Mouse (Mus musculus): ENCODE results near the gene Pycr1. TPM values are rescaled to one million over a fixed set of nuclear protein-coding genes. Genes with fewer than 3 reads are reported as not detected.
A peak's percentile ranks its signal among the peaks of the same experiment; 100 is the strongest.
"Not testable (repeated sequence)": the region's sequence is repeated elsewhere in the genome, so short reads cannot be mapped to it uniquely, and the experiment has no call there.

Pycr1 gene
- polyA plus RNA-seq (2016; fragmentation: Nextera tagmentation; extraction: Ambion mirVana) = 31.6 and 34.1 TPM in 2 replicates

- H3K9me3 ChIP-seq = no peaks in the 10 kb centered on the region
- H3K4me1 ChIP-seq = peaks cover 22% of the 10 kb centered on the region
- H3K4me3 ChIP-seq = peak within 1 kb of the TSS; percentile 48
- peaks cover 42% of the 10 kb centered on the region for H3K27me3 ChIP-seq
- H3K4me2 ChIP-seq (replicated peaks) = peak within 1 kb of the TSS; percentile 86
- peak; percentile 100 for ATAC-seq (ENCODE audit: low FRiP score, low read depth)
- H3K36me3 ChIP-seq = no peaks in the 10 kb centered on the region
- WGBS = under 1% methylated on average over 15 of the region's 15 CpGs
- peak within 1 kb of the TSS; percentile 68 for H3K9ac ChIP-seq (replicated peaks)
- H3K27ac ChIP-seq (replicated peaks) = 0 out of 2 replicates have a peak within 1 kb of the TSS, but pooled peaks have one; percentile 47
Measured at GRCm38 (mm10) chr11:120643601-120643987, at the start of gene Pycr1. TSS of gene Pycr1 (minus strand) at chr11:120643769.

DNA sequence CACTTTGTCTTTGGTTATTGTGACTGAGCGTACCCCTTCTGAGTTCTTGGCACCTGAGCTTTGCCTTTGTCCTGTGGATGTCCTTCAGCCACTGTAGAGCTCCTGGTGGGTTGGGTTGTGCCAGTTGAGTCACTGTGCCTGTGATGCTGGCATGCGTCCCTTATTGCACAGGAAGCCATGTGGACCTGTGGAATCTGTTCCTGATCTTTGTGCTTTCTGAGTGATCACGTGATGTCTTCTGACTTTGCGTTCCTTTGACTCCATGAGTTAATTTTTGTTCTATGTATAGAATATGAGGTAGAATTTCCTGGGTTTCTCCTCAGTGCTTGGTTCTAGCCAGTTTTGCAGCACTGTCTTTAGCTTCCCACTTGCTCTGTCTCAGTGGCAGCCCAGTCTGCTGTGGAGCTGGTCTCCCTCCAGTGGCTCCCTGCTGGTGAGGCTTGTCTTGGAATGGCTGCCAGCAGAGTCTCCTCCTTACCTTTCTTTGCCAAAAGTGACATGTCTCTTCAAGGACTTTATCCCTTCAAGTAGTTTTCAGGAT is 49.0 kb upstream of the Pycr1 start:
- 88% methylated on average over 4 of the region's 4 CpGs for WGBS
- Histone ChIP-seq H3K4me2 (replicated peaks) (no peak overlapping the region), H3K4me3 (no peak overlapping the region), H3K9me3 (no peaks in the 10 kb centered on the region), H3K4me1 (peaks cover 15% of the 10 kb centered on the region), H3K27ac (replicated peaks) (no peak overlapping the region), H3K27me3 (no peaks in the 10 kb centered on the region), H3K9ac (replicated peaks) (no peak overlapping the region), H3K36me3 (peaks cover 68% of the 10 kb centered on the region)
- no peak for ATAC-seq (ENCODE audit: low FRiP score, low read depth)

GRCm38 (mm10) chr11:120689365-120689764 is 45.8 kb upstream of the Pycr1 start:
- no peak overlapping the region for H3K9ac ChIP-seq (replicated peaks)
- no peak for ATAC-seq (ENCODE audit: low FRiP score, low read depth)
- H3K9me3 ChIP-seq = no peaks in the 10 kb centered on the region
- H3K4me1 ChIP-seq = no peaks in the 10 kb centered on the region
- H3K27me3 ChIP-seq = no peaks in the 10 kb centered on the region
- H3K36me3 ChIP-seq = peaks cover 76% of the 10 kb centered on the region
- no peak overlapping the region for H3K27ac ChIP-seq (replicated peaks)
- 88% methylated on average over 3 of the region's 3 CpGs for WGBS
- H3K4me2 ChIP-seq (replicated peaks) = no peak overlapping the region
- H3K4me3 ChIP-seq = no peak overlapping the region

- 81% methylated on average over 20 of the region's 20 CpGs for WGBS
- no peak for ATAC-seq (ENCODE audit: low FRiP score, low read depth)
- no peaks in the 10 kb centered on the region for H3K9me3 ChIP-seq
- H3K4me3 ChIP-seq = no peak overlapping the region
- peaks cover 69% of the 10 kb centered on the region for H3K36me3 ChIP-seq
- no peak overlapping the region for H3K9ac ChIP-seq (replicated peaks)
- H3K4me1 ChIP-seq = no peaks in the 10 kb centered on the region
- no peak overlapping the region for H3K27ac ChIP-seq (replicated peaks)
- no peaks in the 10 kb centered on the region for H3K27me3 ChIP-seq
- no peak overlapping the region for H3K4me2 ChIP-seq (replicated peaks)
Measured at GRCm38 (mm10) chr11:120686650-120687272, 43.2 kb upstream of the Pycr1 start.

DNA sequence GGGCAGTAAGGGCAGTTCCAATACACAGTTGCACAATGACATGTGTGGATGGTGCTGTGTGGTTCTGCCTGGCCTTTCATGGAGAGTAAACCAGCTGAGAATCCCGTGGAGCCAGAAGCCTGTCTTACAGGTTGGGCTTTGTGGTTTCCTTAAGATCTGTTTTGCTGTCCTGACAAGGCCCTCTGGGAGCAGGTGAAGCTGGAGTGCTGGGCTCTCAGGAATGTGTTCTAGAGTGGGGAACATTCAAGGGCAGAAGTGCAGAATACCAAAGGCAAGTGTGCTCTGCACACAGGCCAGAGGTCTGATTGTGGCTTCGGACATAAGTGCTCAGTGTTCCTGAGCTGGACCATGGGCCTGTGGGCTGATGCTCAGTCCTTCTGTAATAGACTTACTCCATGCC is 41.1 kb upstream of the Pycr1 start:
- no peaks in the 10 kb centered on the region for H3K27me3 ChIP-seq
- H3K4me1 ChIP-seq = no peaks in the 10 kb centered on the region
- H3K4me3 ChIP-seq = no peak overlapping the region
- H3K36me3 ChIP-seq = peaks cover 69% of the 10 kb centered on the region
- no peaks in the 10 kb centered on the region for H3K9me3 ChIP-seq
- no peak overlapping the region for H3K9ac ChIP-seq (replicated peaks)
- ATAC-seq (ENCODE audit: low FRiP score, low read depth) = no peak
- H3K27ac ChIP-seq (replicated peaks) = no peak overlapping the region
- 89% methylated on average over 2 of the region's 2 CpGs for WGBS
- no peak overlapping the region for H3K4me2 ChIP-seq (replicated peaks)

- no peak overlapping the region for H3K4me3 ChIP-seq
- H3K27me3 ChIP-seq = no peaks in the 10 kb centered on the region
- no peaks in the 10 kb centered on the region for H3K4me1 ChIP-seq
- no peak overlapping the region for H3K9ac ChIP-seq (replicated peaks)
- H3K27ac ChIP-seq (replicated peaks) = no peak overlapping the region
- peaks cover 69% of the 10 kb centered on the region for H3K36me3 ChIP-seq
- no peak overlapping the region for H3K4me2 ChIP-seq (replicated peaks)
- H3K9me3 ChIP-seq = no peaks in the 10 kb centered on the region
- 73% methylated on average over 2 of the region's 2 CpGs for WGBS
- ATAC-seq (ENCODE audit: low FRiP score, low read depth) = no peak
Measured at GRCm38 (mm10) chr11:120684086-120684485, 40.5 kb upstream of the Pycr1 start.

GRCm38 (mm10) chr11:120683536-120683935 is 40.0 kb upstream of the Pycr1 start:
- Histone ChIP-seq H3K4me3 (no peak overlapping the region), H3K36me3 (peaks cover 69% of the 10 kb centered on the region), H3K9me3 (no peaks in the 10 kb centered on the region), H3K27me3 (no peaks in the 10 kb centered on the region), H3K4me2 (replicated peaks) (no peak overlapping the region), H3K4me1 (no peaks in the 10 kb centered on the region), H3K9ac (replicated peaks) (no peak overlapping the region), H3K27ac (replicated peaks) (no peak overlapping the region)
- 94% methylated on average over 3 of the region's 3 CpGs for WGBS
- ATAC-seq (ENCODE audit: low FRiP score, low read depth) = no peak

DNA sequence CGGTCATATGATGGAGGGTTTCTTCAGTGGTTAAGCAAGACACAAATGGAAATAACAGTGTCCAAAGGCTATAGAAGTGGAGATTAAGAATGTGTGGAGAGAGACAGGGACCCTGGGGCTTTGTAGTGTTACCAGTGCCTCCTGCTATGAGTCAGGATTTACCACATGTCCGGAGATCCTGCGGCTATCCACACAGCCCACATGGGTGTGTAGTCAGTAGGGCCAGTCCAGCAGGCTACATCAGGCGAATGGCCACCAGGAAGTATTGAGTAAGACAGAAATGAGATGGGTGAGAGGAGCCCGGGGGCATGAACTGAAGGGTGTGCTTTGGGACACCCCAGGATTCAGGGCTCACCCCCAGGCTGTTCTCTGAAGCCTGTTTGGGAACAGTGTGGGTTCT is 39.1 kb upstream of the Pycr1 start:
- no peak for ATAC-seq (ENCODE audit: low FRiP score, low read depth)
- no peaks in the 10 kb centered on the region for H3K9me3 ChIP-seq
- peaks cover 68% of the 10 kb centered on the region for H3K36me3 ChIP-seq
- no peak overlapping the region for H3K4me2 ChIP-seq (replicated peaks)
- no peak overlapping the region for H3K4me3 ChIP-seq
- H3K27ac ChIP-seq (replicated peaks) = no peak overlapping the region
- no peaks in the 10 kb centered on the region for H3K27me3 ChIP-seq
- 93% methylated on average over 5 of the region's 5 CpGs for WGBS
- H3K4me1 ChIP-seq = no peaks in the 10 kb centered on the region
- no peak overlapping the region for H3K9ac ChIP-seq (replicated peaks)

- Histone ChIP-seq H3K9ac (replicated peaks) (no peak overlapping the region), H3K9me3 (no peaks in the 10 kb centered on the region), H3K36me3 (peaks cover 59% of the 10 kb centered on the region), H3K27me3 (no peaks in the 10 kb centered on the region), H3K4me2 (replicated peaks) (no peak overlapping the region), H3K27ac (replicated peaks) (no peak overlapping the region), H3K4me3 (no peak overlapping the region), H3K4me1 (peaks cover 3% of the 10 kb centered on the region; the same call in 1 of the 2 replicates)
- WGBS = 73% methylated on average over 3 of the region's 3 CpGs
- ATAC-seq (ENCODE audit: low FRiP score, low read depth) = no peak
Measured at GRCm38 (mm10) chr11:120679909-120680308, 36.3 kb upstream of the Pycr1 start.

DNA sequence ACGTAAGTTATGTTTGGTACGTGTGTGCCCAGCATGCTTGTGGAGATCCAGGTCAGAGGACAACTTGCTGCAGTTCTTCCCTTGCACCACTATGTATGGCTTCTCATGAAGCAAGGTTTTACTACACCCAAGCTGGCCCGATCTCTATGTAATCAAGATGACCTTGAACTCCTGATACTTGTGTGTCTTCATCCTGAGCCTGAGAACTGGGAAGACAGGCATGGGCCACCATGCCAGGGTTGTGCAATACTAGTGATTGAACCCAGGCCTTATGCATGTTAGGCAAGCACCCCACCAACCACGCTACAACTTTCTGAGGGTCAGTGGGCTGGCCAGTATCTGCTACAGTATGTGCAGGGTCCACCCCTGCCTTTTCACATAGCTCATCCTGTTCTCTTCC is 33.4 kb upstream of the Pycr1 start:
- 93% methylated on average over 4 of the region's 4 CpGs for WGBS

DNA sequence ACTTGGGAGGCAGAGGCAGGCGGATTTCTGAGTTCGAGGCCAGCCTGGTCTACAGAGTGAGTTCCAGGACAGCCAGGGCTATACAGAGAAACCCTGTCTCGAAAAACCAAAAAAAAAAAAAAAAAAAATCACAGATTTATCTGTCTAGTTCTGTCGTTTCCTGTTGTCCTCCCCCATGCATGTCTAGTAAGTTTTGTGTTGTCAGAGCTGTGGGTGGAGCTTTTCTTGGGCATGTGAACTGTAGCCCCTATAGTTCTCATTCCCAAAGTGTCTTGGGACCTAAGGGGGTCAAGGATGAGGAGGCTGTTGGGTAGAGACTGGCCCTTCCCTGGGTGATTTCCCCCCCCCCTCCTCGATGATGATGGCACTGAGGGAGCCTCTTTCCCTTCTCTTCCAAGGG is 32.3 kb upstream of the Pycr1 start:
- 89% methylated on average over 4 of the region's 5 CpGs for WGBS
- H3K9me3 ChIP-seq; H3K27ac ChIP-seq (replicated peaks); ATAC-seq (ENCODE audit: low FRiP score, low read depth); H3K4me3 ChIP-seq; H3K27me3 ChIP-seq; H3K4me2 ChIP-seq (replicated peaks); H3K9ac ChIP-seq (replicated peaks): not testable (repeated sequence)
- H3K36me3 ChIP-seq = peaks cover 39% of the 10 kb centered on the region
- peaks cover 13% of the 10 kb centered on the region for H3K4me1 ChIP-seq

More for the DNA sequence above, 33.4 kb upstream of the Pycr1 start:
- ATAC-seq (ENCODE audit: low FRiP score, low read depth) = no peak
- Histone ChIP-seq H3K4me3 (no peak overlapping the region), H3K4me1 (peaks cover 13% of the 10 kb centered on the region), H3K27ac (replicated peaks) (no peak overlapping the region), H3K4me2 (replicated peaks) (no peak overlapping the region), H3K36me3 (peaks cover 45% of the 10 kb centered on the region), H3K27me3 (no peaks in the 10 kb centered on the region), H3K9ac (replicated peaks) (no peak overlapping the region), H3K9me3 (no peaks in the 10 kb centered on the region)

DNA sequence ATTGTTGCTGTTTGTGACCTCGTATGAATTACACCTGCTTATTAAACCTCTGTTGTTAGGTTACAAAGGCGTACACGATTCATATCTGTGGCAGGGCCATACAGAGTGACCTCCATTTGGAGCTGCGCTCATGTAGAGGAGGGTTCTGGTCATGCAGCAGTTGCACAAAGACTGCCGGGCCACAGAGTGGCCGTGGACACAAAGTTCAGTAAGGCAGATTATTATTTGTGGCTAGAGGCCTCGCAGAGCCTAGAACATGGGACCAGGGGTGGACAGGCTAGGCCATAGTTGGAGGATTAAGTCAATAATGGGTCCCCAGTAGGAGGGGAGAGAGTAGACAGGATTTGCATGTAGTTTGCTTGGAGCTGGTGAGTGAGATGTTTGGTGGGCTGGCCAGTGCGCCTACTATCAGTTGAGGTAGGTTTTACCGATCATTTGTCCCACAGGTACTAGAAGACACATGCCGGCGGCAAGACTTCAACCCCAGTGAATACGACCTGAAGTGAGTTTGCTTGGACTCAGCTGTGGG is 30.1 kb upstream of the Pycr1 start:
- H3K9ac ChIP-seq (replicated peaks) = peak overlapping the region; percentile 78
- peak overlapping the region; percentile 76 for H3K4me2 ChIP-seq (replicated peaks)
- H3K4me3 ChIP-seq = peak overlapping the region; percentile 69
- WGBS = 38% methylated on average over 12 of the region's 12 CpGs
- peak; percentile 39 for ATAC-seq (ENCODE audit: low FRiP score, low read depth)
- peak overlapping the region; percentile 88 for H3K27ac ChIP-seq (replicated peaks)
- H3K4me1 ChIP-seq = peaks cover 13% of the 10 kb centered on the region
- no peaks in the 10 kb centered on the region for H3K27me3 ChIP-seq
- no peaks in the 10 kb centered on the region for H3K9me3 ChIP-seq
- peaks cover 18% of the 10 kb centered on the region for H3K36me3 ChIP-seq
